Mouse (Mus musculus) liver (tissue): ENCODE data around the gene Lypd6b.
A peak's percentile ranks its signal among the peaks of the same experiment; 100 is the strongest.

Source experiments
- DNase-seq: peaks from one replicate; pipeline ENCODE4 v3.0.0-alpha.2; 2020; ENCODE audit warnings: mixed read lengths

The Lypd6b gene

DNA sequence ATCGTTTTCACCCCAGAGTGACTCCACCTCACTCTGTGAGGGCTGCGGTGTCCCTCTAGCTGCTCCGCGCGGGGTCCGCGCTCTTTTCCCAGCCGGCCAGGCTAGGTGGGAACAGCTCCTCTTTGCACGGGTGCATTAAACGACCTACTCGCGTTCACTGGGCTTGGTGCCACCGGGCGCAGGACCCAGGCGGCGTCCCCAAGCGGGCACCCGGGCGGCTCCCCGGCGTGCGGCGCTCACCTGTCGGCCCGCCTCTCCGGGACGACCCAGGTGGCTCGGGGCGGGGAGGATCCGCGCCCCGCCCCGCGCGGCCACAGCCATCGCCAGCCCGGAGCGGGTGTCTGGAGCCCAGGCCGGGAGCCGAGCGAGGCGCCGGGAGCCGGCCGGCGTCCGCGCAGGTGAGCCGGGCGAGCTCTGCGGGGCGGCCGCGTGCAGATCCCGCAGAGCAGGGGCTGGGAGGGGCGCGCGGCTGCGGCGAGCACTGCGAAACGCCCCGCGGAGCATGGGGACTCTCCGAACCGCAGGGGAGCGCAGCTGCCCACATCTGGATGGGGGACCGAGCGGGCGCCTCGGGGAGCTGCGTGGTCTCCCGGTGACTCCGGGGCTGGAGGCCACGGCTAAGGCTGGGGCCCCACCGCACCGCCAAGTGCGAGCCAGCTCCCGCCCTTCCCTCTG lies at the start of gene Lypd6b:
Lypd6b (plus strand) TSS at position 313 of the 675 bp plus-strand sequence.
- DNase-seq = no peak

DNA sequence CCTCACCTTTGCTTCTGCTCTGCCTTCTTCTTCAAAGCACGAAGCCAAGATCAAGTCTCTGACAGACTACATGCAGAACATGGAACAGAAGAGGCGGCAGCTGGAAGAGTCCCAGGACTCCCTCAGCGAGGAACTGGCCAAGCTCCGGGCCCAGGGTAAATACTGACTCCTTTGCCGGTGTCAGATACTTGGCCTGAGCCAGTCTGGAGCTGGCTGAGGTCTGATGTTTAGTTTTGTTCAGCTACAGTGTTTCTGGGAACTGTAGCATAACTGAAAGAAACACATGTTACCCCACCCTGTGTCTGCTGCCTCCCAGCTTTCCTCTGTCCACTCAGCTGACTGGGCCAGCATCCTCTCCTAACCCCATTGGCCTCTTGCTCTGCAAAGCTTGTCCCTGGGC lies 48.4 kb upstream of the Lypd6b start:
- no peak for DNase-seq

DNA sequence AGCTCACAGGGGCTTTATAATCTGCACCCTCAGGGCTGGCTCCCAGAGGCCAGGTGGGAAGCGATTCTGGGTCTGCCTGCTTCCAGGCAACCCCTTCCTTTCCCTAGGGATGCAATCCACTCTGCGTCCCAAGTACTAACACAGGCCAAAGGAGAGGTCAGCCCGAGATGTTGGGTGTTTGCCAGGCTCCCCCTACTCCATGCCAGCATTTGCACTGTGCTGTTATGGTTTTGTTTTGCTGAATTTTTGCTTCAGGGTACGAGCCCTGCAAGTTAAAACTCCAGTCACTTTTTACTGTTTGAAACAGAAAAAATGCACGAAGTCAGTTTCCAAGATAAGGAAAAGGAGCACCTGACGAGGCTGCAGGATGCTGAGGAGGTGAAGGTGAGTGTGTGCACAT lies 46.5 kb upstream of the Lypd6b start:
- DNase-seq = no peak

DNA sequence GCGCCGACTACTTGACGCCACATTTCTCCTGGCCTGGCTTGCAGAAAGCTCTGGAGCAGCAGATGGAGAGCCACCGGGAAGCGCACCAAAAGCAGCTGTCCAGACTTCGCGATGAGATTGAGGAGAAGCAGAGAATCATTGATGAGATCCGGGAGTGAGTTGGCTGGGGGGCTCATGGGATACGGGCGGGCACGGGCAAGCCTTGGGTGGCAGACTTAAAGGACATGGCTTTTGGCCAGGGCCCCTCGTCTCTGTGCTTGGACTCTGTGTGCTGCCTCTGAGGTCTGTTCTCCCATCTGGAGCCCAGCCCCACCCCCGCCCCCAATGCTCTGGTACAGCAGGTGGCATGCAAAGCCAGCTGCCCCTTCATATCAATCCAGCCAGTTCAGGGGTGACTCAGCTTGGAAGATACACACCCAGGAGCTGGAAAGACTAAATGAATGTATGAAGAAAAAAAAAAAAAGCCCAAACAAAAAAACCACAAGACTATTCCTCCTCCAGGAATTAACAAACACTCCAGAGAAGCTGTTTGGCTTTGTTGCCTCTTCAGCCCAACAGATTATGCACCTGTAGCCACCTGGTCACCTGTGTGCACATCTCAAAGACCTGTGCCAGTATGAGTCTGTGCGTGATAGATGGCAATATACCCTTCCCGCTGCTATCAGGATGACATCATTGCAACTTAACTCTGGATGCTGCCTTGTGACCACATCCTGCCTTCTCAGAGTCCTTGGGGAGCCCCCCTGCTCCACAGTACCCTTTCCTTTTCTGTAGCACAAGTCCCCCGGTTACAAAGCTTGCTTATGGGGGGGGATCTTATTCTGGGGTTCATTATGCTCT lies 45.4 kb upstream of the Lypd6b start:
- DNase-seq = no peak

DNA sequence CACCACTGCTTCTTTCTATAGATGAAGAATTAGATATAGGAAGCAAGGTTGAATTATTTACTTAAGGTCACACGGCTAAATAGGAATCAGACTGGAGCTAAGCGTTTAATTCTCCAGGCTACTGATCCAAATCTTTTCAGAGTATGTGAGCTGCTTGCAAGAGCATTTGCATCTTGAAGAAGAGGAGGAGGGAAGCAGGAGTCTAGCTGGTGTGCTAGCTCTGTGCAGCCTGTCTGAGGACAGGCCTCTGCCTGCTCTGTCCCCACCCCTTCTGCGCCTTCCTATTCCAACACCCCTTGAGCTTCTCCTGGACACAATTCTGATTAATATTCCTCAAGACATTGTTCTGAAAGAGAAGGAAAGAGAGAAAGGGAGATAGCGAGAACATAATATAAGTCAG lies 44.6 kb upstream of the Lypd6b start:
- DNase-seq = no peak

GRCm38 (mm10) chr2:49743775-49744174 lies 43.7 kb upstream of the Lypd6b start:
- no peak for DNase-seq

- no peak for DNase-seq
These were observed 43.0 kb upstream of the Lypd6b start for GRCm38 (mm10) chr2:49744251-49745093.

DNA sequence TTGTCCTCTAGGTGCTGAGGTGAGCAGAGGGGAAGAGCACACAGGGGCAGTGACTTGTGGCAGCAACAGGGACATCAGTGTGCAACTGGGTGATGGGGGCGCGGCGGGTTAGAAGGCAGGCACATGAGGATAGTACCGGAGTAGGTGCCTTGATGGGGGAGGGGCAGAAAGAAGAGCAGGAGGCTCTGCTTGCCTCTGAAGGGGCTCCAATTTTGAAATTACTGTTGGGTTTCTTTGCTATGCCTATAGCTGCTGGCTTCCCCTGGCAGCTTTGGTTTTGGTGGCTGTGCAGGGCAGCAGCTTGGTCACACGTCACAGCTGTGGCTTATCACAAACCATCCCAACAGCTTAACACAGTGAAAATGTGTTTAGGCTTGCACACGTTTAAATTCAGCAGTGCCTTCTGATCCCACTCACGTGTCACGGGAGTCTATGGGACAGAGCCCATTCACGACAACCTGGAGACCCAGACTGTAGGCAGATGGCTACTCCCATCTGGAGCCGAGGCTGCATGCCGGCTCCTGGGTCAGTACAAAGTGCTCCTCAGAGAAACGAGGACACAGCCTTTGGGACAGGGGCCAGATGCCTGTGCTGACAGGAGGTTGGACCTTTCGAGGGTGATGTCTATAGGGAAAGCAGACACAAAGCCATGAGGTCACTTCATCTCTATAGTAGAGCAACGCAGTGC lies 42.2 kb upstream of the Lypd6b start:
- no peak for DNase-seq

DNA sequence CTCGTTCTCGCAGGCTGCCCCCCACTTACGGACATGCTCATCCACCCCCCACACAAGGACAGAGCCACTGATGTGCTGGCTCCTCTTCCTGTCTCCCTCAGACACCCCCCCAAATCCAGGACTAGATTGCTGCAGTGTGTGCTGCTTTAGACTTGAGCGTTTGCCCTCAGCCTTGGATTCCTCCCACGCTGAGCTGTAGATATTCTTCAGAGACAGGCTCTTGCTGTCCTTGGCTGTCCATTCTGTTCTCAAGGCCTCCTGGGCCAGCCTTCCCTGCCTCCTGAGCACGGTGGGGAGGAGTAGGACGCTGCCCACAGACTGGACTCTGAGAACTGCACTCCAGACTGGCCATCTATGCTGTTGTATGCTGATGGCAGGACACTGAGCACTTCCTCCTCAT lies 40.5 kb upstream of the Lypd6b start:
- DNase-seq = no peak

DNA sequence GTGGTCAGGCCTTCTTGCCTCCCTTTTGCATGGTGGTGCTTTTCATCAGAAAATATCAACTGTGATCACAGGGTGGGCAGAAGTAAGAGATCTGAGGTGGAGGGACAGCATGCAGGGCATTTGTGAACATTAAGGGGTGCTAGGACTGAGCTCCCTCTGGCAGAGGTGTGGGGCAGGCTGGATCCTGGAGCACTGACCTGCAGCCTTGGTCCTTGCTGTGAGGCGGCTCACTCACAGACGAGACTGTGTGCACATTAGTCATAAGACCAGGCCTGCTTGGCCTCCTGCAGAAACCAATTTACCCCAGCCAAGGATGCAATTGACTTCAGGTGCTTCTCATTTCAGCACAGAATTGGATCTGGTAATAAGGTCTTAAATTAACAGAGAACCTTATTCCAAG lies 39.8 kb upstream of the Lypd6b start:
- DNase-seq = no peak

DNA sequence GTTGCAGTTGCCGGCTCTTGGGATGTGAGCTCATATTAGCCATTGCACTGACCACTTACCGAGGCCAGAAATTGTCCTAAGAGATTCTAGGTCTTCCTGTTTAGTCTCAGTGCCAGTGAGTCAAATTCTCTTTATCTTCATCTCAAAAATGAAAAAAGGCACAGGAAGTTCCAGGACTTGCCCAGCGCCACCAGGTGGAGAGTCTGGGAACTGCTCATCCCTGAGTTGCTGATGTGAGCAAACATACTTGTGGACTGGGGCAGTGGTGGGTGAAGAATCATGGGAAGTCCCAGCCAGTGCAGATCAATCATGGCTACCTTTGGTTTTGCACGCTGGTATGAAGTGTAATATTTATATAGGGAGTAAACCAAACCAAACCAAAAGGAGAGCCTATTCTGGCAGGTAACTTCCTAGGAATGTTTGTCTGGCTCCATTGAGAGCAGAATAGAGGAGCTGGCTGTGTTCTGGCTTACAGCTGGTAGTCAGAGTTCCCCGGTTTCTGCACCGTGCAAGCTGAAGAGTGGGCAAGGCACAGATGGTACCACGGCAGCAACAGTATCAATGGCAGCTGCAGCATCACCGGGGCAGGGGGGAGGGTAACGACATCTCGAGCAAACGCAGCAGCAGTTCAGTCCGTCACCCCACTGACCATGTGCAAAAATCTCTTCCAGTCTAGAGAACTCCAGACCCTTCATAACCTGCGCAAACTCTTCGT lies 38.7 kb upstream of the Lypd6b start:
- peak; percentile 24 for DNase-seq

- no peak for DNase-seq
These were observed 37.5 kb upstream of the Lypd6b start for GRCm38 (mm10) chr2:49749730-49750576.

DNA sequence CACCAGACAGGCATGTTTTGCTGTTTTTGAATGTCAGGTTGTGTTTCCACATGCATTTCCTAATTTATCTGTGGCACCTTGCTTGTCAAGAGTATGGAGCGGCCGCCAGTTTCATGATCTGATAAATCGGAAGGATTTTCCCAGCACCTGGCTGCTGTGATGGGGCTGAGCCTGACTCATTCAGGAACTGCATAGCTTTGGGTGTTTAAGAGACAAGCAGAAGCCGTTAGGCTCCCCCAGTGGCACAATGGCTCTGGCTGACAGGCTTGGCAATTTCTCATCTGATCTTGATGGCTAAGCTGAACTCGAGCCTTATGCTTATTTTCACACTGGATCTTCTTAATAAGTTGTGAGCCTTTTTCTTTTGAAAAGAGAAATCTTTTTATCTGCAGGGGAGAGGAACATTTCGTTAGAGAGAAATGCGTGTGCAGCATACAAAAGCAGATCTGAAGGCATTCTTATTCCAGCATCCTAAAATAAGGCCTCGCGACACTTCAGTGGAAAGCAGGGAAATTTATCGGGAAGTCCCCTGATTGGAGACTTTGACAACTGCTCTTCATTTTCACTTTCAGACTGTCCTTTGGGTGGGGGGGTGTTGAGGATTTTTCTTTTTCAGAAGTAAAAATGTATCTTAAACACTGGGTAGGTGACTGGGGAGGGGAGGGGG lies 35.8 kb upstream of the Lypd6b start:
- no peak for DNase-seq

DNA sequence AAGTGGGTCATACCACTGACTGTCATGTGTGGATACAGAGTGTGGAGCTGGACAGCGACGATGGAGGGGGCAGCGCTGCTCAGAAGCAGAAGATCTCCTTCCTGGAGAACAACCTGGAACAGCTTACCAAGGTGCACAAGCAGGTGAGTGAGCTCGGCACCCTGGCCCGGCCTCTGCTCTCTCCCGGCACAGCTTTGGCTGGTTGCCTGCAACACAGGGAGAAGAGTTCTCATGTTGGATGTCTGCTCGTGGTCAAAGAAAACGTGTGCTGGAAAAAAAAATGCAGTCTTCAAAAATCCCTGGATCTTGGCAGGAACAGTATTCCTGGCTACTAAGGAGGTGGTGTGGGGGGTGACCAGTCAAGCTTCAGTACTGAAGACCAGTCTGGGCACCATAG lies 35.3 kb upstream of the Lypd6b start:
- no peak for DNase-seq

GRCm38 (mm10) chr2:49753062-49753461 lies 34.4 kb upstream of the Lypd6b start:
- no peak for DNase-seq

GRCm38 (mm10) chr2:49755054-49755453 lies 32.4 kb upstream of the Lypd6b start:
- DNase-seq = peak; percentile 35

DNA sequence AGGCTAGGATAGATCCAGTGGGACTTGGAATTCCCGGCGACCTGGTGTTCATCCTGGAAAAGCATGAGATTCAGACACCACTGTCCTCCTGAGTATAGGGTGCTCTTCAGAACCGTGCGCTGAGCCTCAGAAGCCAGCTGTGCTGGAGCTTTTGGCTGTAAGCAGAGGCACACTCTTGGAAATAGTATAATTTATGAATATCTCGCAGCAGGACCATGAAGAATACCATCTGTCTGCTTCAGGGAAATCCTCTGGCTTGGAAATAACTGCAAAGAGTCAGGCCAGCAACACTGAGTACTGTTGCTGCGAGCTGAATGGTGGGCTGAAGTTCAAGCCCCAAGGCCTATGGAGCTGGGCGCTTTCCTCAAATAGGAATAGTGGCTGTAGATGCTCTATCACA lies 29.9 kb upstream of the Lypd6b start:
- DNase-seq = no peak

GRCm38 (mm10) chr2:49764331-49764946 lies 23.0 kb upstream of the Lypd6b start:
- peak; percentile 38 for DNase-seq

- DNase-seq = no peak
These were observed 18.6 kb upstream of the Lypd6b start for GRCm38 (mm10) chr2:49768916-49769315.

DNA sequence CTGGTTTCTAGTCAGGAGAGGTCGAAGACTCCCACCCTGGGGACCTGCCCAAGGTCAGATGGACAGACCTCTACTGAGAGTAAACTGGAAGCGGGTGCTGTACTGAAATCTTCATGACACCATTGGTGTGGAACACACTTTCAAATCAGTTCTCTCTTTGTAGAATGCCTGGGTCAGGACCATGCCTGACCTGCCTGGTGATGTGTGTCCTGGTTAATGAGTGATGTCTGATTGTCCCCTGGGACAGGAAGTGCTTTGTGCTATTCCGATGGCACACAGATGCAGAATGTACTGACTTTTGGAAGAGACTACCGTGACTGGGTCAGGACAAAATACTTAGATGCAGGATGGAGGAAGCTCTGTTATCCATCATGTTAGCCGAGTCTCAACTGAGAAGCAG lies 17.0 kb upstream of the Lypd6b start:
- no peak for DNase-seq
